Mouse (Mus musculus) cerebellum, postnatal 4 days (tissue): ENCODE data around the gene Tbl2.

Source experiments
- DNase-seq, 2 experiments: peaks; one replicate each; pipeline ENCODE4 v3.0.0; 2022; ENCODE audit warnings: low spot score in 2 of 2, mixed read lengths in 1 of 2

Gene Tbl2

DNA sequence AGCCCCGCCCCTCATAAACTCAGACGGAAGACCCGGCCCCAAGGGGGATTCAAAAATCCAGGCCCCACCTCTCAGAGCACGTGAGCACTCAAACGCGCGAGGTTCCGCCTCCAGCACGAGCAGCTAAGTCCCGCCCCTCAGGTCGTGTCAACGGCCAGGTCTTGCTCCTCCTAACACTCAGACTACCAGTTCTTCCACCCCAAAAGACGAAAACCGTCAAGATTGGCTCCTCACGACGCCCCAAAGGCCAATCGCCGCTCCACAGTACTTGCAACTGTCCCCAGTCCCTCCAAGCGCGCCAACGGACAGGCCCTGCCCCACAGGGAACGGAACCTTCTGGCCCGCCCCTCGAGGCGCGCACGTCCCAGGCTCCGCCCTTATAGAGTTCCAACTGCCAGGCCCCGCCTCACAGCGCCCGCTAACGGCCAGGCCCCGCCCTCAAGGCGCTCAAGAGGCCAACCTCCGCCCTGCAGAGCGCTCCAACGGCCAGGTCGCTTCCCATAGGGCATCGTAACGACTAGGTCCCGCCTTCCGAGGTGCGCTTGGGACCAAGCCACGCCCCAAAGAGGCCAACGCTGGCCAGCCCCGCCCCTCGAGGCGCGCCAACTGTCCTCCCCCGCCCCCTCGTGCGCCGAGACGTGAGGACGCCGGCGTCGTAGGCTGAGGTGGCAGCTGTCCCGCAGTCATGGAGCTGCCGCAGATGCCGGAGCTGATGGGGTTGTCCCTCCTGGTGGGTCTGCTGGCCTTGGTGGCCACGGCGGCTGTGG, at the start of gene Tbl2:
Gene Tbl2 (plus strand): TSS at position 605 of the 767 bp plus-strand sequence.
- peak; percentile 87 to 97 for DNase-seq

DNA sequence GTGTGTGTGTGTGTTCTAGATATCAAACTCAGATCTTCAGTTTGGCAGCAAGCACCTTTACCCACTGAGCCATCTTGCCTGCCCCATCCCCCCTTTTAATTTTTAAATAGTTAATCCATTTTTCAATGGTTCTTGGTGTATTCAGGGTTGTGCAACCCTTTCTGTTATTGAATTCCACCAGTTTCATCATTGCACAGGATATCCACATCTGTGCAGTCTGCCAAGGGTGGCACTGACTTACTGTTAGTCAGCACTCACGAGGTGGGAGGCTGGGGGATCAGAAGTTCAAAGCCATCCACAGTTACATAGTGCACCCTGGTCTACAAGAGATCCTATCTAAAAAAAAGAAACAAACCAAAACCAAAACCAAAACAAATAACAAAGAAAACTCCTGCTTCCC, 48.5 kb upstream of the Tbl2 start:
- DNase-seq = no peak

DNA sequence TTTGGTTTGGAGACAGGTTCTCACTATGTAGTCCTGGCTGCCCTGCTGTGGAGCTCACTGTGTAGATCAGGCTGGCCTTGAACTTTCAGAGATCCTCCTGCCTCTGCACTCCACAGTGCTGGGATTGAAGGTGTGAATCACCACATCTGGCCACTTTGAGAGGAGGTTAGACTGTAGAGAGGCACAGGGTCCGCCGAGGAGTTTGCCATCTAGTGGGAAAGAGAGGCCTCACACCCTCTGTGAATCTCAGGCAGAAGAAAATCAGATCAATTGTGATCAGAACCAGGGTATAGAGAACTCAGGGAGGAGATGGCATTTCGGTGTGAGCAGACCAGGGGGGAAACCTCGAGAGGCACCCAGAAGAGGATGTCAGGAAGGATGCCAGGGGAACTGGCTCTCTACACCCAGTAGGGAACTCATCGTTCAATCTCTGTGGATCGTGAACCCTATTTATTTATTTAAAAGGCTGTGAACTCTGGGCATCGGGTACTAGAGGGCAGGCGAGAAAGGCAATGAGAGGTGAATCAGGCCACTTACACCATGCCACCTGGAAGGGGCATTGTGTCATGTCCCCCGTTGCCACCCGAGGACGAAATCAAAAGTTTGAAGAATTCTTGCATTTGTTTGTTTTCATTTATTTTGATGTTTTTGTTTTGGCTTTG, 45.3 kb upstream of the Tbl2 start:
- DNase-seq = no peak

DNA sequence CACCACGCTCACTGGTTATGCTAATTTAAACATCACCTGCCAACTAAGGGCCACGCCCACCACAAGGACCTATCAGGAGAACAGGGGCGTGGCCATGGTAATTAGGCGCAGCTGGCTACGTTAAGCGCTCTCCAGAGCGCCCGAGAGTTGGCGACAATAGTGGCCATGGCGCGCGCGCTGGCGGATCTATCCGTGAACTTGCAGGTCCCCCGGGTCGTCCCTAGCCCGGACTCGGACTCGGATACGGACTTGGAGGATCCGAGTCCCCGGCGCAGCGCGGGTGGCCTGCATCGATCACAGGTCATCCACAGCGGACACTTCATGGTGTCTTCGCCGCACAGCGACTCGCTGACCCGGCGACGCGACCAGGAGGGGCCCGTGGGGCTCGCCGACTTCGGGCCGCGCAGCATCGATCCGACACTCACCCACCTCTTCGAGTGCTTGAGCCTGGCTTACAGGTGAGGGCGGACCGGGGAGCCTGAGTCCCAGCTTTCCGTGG, 42.6 kb upstream of the Tbl2 start:
- DNase-seq = peak in 1 of 2 experiments; percentile 68

GRCm38 (mm10) chr5:135107521-135108501, 41.6 kb upstream of the Tbl2 start:
- peak in 1 of 2 experiments; percentile 38 for DNase-seq

GRCm38 (mm10) chr5:135109017-135109416, 40.4 kb upstream of the Tbl2 start:
- no peak for DNase-seq

DNA sequence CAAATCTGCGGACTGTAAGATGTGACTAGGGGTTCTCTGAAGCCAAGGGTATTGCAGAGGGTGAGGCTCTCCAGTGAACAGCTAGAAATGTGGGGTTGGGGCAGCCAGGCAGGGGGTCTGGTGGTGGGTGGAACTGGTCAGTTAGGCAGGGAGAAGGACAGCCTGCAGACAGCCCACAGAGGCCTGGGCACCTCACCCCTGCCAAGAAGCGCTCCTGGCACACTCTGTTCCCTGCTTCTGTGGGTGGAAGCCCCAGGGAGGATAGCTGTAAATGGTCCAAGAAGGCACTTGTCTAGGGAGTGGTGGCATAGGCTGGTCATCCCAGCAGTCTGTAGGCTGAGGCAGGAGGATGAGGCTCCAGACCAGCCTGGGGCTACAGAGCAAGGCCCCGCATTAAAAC, 40.0 kb upstream of the Tbl2 start:
- no peak for DNase-seq

DNA sequence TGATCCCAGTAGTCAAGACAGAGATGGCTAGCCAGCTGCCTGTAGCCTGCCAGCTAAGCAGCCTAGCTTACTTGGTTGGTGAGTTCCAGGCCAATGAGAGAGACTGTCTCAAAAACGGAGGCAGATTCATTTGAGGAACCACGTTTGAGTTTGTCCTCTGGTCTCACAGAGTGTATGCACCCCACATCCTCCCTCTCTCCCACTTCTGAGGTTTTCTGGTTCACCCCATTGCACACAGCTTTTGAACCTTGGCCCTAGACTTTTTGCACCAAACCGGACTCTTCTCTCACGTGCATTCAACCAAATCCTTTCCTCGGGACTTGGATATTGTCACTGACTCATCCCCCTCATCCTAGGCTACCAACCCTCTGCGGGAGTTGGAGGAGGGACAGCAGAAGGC, 39.5 kb upstream of the Tbl2 start:
- DNase-seq = no peak

- DNase-seq = no peak
Observed at GRCm38 (mm10) chr5:135113782-135114181, 35.7 kb upstream of the Tbl2 start.

DNA sequence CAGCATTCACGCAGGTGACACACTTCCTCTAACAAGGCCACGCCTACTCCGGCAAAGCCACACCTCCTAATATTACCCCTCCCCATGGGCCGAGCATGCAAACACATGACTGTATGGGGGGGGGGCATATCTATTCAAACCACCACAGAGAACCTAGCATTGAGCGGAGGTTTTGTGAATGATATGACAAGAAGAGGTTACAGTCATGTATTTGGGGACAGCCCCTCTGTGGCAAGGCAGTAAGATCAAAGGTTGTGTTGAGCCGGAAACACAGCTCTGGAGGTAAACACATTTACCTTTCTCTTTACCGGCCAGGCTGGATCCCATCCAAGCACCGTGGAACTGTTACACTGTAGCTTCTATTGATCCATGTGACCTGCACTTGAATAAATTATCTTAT, 34.2 kb upstream of the Tbl2 start:
- DNase-seq = no peak

DNA sequence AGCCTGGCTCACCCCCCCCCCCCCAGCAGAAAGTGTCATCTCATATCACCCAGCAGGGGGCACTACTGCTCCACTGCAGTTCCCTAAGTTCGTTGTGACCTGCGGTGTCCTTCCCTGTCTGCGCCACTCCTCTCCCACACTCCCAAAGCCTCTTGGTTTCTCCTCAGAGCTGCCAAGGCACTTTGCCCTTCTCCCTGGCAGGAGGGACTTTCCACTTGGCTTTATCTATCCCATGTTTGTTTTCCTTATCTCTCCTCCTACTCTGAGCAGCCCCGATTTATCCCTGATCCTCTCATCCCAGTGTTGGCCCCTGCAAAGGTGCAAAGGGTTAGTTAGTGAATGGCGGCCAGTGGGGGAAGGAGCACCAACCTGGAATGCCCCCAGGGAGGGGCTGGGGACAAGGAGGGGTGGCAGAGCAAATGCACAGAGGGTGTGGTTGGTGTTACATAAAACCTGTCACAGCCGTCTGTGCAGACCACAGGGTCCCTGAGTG, 30.8 kb upstream of the Tbl2 start:
- peak in 1 of 2 experiments; percentile 47 for DNase-seq

- no peak for DNase-seq
Observed at GRCm38 (mm10) chr5:135120753-135121152, 28.7 kb upstream of the Tbl2 start.

GRCm38 (mm10) chr5:135126121-135126520, 23.3 kb upstream of the Tbl2 start:
- no peak for DNase-seq

- no peak for DNase-seq
Observed at GRCm38 (mm10) chr5:135127669-135128068, 21.8 kb upstream of the Tbl2 start.

DNA sequence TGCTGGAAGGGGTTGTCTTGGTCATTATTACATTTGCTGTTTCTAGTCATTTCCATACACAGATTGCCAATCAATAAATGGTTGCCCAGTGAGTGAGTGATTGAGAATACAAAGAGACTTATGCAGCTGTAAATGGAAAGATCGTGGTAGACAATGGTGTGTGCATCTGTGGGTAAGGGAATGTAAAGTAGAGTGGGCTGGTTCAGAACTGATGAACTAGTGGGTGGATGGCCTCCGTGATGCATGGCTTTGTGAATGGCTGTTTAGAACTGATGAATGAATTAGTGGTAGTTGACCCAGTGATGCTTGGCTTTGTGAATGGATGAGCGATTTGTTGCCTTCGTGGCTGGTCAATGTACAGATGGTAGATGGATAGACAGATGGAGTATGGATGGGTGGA, 19.7 kb upstream of the Tbl2 start:
- DNase-seq = no peak

GRCm38 (mm10) chr5:135133736-135134405, 15.6 kb upstream of the Tbl2 start:
- no peak for DNase-seq

DNA sequence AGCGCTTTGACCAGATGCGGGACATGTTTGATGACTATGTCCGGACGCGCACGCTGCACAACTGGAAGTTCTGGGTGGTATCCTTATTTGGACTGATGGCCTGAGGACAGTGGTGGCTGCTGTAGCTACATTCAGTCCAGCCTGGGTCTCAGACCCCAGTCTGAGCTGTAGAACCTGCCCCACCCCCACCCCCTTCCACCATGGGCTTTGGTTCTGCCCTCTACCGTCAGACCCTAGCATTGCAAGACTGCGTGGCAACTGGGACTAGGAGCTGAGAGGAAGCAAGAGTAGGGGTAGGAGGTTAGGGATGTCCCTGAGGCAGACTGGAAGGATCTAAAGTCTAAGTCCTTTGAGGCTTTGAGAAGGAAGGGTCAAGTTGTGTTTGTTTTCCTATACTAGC, 14.9 kb upstream of the Tbl2 start:
- DNase-seq = peak in 1 of 2 experiments; percentile 33

GRCm38 (mm10) chr5:135139881-135140280, 9.6 kb upstream of the Tbl2 start:
- DNase-seq = no peak

- DNase-seq = no peak
Observed at GRCm38 (mm10) chr5:135144469-135144868, 5.0 kb upstream of the Tbl2 start.

- no peak for DNase-seq
Observed at GRCm38 (mm10) chr5:135145532-135145931, 3.9 kb upstream of the Tbl2 start.

DNA sequence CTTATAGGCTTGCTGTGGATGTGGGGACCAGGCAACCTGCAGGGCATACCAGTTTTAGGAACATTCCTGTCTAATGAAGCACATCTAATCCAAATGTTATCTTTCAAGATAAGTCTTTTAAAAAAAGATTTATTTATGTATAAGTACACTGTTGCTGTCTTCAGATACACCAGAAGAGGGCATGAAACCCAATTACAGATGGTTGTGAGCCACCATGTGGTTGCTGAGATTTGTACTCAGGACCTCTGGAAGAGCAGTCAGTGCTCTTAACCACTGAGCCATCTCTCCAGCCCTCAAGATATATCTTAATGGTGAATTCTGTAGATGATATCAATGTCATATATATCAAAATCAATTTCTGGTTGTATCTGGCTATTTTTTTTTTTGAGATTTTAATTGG, 3.5 kb upstream of the Tbl2 start:
- DNase-seq = no peak
